Mouse (Mus musculus) cortical plate, adult 2 months (tissue): ENCODE measurements around the gene Polr2c. TPM values are rescaled to one million over a fixed set of nuclear protein-coding genes. Genes with fewer than 3 reads are reported as not detected.
"Not testable (repeated sequence)": the region's sequence is repeated elsewhere in the genome, so short reads cannot be mapped to it uniquely, and the experiment has no call there.

ENCODE experiments used
- H3K27ac ChIP-seq: fragments of 200-500 bp; 2 replicates; pipeline ENCODE4 v1.5.1; 2012; ENCODE audit warnings: low read length, control low read depth, inconsistent platforms; ENCODE audit not compliant: insufficient read depth
- H3K4me1 ChIP-seq: fragments of 200-500 bp; 2 replicates; pipeline ENCODE4 v1.6.1; 2011; ENCODE audit warnings: low read length; ENCODE audit not compliant: control insufficient read depth, insufficient read depth
- H3K4me3 ChIP-seq: fragments of 200-500 bp; 2 replicates; pipeline ENCODE4 v1.5.1; 2011; ENCODE audit warnings: mild to moderate bottlenecking, low read length, control low read depth; ENCODE audit not compliant: insufficient read depth
- CTCF ChIP-seq: fragments of 200-500 bp; IDR thresholded peaks from 2 replicates; pipeline ENCODE4 v1.5.1; 2011; ENCODE audit warnings: mild to moderate bottlenecking, control low read depth, low read length; ENCODE audit not compliant: insufficient read depth; ENCODE audit errors: extremely low read depth
- POLR2A ChIP-seq: fragments of 200-500 bp; IDR thresholded peaks from 2 replicates; pipeline ENCODE4 v1.6.1; 2011; ENCODE audit warnings: mild to moderate bottlenecking, low read length, control low read depth; ENCODE audit not compliant: insufficient read depth; ENCODE audit errors: extremely low read depth
- polyA plus RNA-seq: library from polyadenylated mRNA; depleted of rRNA; stranded (reverse); fragments of >200 nt; gene quantifications from 2 replicates; pipeline ENCODE4 v1.2.3, GENCODE M21; 2012

Polr2c gene
- polyA plus RNA-seq, 1 experiment = 108 TPM

DNA sequence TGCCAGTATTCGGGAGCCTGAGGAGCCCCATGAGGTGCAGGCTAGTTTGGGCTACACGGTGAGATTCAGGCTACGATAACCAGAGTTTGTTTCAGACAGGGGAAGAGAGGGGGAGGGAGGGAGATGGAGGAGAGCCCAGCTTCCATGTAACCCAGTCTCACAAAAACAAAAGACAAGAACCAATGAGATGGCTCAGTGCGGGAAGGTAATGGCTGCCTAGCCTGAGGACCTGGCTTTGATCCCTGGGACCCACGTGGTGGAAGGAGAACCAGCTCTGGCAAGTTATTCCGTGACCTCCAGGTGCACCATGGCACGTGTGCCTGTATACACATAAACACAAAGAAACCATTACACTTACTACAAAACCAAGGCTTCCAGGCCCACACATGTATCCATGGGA, 36.7 kb upstream of the Polr2c start:
- Histone ChIP-seq H3K27ac (no peak overlapping the region), H3K4me3 (no peak overlapping the region), H3K4me1 (no peaks in the 10 kb centered on the region)
- TF ChIP-seq POLR2A = no peak
- TF ChIP-seq CTCF = no peak

DNA sequence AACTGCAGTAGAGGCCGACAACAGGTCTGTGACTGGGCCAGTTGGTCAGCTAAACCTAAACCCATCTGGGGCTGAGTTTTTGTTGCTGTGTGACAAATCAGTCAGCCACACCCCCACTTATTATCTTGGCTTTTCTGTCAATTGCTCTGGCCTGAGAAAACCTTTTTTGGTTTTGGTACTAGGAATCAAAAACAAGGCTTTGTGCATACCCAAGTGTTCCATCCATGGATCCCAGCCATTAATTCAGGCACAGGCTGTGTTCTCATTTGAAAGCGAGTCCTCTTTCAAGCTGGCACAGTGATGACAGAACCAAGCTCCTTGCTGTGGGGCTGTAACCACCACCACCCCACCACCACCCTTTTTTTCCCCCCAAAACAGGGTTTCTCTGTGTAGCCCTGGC, 35.9 kb upstream of the Polr2c start:
- H3K4me1 ChIP-seq = no peaks in the 10 kb centered on the region
- TF ChIP-seq CTCF = no peak
- no peak for TF ChIP-seq POLR2A
- no peak overlapping the region for H3K27ac ChIP-seq
- no peak overlapping the region for H3K4me3 ChIP-seq

DNA sequence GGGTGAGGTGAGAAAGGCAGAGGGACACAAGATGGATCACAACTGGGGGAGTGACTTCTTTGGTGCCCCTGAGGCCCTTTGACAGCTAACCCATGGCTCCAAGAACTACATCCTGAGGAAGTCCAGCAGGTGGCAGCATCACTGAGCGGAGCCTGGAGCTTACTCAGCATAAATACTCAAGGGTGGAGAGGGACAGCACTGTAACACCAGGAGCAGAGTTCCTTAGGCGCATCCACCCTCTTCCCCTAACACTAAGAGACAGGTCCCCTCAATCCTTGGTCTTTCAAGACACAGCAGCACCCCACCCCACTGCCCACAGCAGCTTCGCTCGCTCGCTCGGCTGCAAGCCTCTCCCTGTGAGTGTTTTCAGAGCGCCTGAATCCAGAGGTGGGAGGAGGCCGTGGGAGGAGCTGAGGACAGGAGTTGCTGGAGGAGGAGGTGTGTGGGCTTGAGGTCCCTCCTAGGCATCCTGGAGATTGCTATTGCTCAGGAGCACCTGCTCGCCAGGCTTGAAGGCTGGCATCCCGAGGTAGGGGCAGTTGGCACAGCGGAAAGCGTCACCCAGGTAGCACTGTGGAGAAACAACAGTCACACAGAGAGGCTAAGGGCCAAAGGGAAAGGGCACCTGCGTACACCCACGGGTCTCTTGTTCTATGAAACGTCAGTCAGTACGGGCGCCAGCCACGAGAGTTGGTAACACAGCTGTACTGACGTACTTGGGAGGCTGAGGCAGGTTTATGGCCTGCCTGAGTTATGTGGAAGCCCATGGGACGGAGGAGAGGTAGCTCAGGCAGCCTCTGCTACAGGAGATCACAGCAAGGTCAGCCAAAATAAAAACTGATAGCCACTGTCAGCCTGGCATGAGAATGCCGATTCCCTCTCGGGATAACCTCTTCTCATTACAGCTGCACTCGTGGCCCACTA, 34.4 kb upstream of the Polr2c start:
- Histone ChIP-seq H3K4me1 (no peaks in the 10 kb centered on the region), H3K4me3 (no peak overlapping the region), H3K27ac (no peak overlapping the region)
- TF ChIP-seq CTCF = peak; percentile 75
- no peak for TF ChIP-seq POLR2A

DNA sequence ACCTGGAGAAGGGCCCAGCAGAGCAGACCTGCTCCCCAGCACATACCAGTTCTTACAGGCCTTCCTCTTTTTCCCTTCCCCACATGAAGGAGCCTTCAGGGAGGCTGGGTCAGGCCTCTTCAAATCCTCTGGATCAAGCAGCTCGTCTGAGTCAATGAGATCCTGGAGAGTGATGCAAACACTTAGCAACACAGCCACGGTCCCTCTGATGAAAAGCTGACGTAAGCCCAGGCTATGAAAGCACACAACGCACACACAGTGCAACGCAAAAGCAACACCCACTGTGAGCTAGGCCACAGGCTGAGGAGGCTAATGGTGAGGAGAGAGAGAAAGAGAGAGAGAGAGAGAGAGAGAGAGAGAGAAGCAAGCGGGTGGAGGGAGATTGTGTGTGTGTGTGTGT, 32.1 kb upstream of the Polr2c start:
- Histone ChIP-seq H3K4me3 (no peak overlapping the region), H3K27ac (no peak overlapping the region), H3K4me1 (no peaks in the 10 kb centered on the region)
- TF ChIP-seq POLR2A (no peak), CTCF (no peak)

DNA sequence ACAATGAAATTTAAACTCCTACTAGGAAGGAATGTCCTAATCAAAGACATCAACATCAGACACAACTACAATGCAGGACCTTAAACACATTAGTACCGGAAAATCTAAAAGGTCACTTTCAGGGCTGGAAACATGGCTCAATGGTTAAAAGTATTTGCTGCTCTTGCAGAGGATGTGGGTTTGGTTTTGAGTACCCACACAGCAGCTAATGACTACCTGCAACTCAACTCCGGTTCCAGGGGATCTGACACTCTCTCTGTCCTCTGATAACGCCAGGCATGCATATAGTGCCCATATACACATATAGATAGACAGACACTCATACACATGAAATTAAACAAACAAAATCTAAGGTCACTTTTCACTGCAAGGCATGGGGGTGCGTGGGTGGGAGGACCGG, 31.0 kb upstream of the Polr2c start:
- Histone ChIP-seq H3K4me1 (no peaks in the 10 kb centered on the region), H3K4me3 (no peak overlapping the region), H3K27ac (no peak overlapping the region)
- no peak for TF ChIP-seq CTCF
- no peak for TF ChIP-seq POLR2A

DNA sequence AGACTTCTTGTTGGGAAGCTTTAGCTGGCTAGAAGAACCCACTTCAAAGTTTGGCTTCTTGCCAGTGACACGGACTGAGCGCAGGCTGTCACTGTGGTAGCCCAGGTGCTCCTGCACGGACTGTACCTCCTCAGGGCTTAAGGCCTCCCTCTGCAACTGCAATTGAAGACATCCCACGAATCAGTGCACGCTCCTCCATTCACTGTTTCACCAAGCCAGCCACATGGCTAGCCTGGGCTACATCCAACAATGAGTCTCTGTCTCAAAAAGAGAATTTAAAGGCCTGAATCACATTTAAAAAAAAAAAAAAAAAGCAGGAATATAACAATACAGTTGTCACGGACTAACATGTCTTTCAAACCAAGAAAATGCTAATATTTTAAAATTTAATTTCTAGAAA, 29.0 kb upstream of the Polr2c start:
- H3K4me1 ChIP-seq = peaks cover 3% of the 10 kb centered on the region; the same call in 1 of the 2 replicates
- H3K4me3 ChIP-seq = no peak overlapping the region
- H3K27ac ChIP-seq = no peak overlapping the region
- no peak for TF ChIP-seq CTCF
- no peak for TF ChIP-seq POLR2A

DNA sequence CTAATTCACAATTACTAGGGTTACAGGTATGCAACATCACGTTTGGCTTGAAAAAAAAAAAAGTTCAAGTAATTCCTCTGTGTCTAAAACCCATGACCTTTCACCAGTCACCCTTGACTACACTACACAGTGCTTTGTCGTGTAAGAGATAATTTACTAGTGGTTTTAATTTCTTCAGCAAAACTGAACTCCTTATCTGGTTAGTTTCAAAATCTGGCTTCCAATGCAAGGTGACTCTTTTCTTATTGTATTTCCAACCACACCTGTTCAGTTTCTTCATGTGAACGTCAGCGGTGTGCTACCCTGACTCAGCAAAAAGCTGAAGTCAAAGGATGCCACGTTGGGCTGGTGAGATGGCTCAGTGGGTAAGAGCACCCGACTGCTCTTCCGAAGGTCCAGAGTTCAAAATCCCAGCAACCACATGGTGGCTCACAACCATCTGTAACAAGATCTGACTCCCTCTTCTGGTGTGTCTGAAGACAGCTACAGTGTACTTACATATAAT, 23.3 kb upstream of the Polr2c start:
- peaks cover 11% of the 10 kb centered on the region for H3K4me1 ChIP-seq
- not testable (repeated sequence) for H3K4me3 ChIP-seq, H3K27ac ChIP-seq

DNA sequence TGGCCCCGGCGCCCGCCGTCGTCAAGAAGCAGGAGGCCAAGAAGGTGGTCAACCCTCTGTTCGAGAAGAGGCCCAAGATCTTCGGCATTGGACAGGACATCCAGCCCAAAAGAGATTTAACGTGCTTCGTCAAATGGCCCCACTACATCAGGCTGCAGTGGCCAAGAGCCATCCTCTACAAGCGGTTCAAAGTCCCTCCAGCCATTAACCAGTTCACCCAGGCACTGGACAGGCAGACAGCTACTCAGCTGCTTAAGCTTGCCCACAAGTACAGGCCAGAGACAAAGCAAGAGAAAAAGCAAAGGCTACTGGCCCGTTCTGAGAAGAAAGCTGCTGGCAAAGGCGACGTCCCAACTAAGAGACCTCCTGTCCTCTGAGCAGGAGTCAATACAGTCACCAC, 21.5 kb upstream of the Polr2c start:
- not testable (repeated sequence) for H3K4me3 ChIP-seq, H3K27ac ChIP-seq
- peaks cover 11% of the 10 kb centered on the region for H3K4me1 ChIP-seq

DNA sequence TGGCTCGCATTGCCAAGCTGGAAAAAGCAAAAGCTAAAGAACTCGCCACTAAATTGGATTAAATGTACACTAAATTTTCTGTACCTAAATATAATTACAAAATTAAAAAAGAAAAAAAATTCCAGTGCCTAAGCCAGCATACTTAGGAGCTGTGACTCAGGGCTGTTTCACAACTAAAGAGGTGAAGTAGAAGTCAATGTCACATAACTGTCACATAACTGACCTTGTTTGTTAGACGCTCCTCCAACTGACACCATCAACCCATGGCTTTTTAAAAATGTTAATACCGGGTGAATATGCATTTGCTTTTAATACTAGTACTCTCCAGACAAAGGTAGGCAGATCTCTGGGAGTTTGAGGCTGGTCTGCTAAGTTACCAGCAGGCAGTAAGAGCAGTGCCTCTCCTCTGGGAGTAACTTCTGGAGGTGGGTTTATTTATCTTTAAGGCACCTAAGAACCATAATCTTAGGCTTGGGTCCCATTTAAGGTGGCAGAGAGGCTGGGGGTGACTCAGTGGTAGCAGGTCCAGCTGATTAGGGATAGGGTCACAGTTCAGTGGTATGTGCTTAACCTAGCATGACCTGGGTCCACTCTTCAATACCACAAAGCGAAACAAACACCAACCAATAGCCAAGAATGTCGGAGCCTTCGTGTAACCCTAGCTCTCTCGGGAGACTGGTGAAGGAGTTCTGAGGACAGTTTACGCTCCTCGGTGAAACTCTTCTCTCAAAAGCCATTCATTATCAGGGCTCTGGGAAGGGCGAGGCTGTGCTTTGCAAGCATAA, 20.6 kb upstream of the Polr2c start:
- no peak overlapping the region for H3K27ac ChIP-seq
- H3K4me3 ChIP-seq = no peak overlapping the region
- TF ChIP-seq CTCF = no peak
- peaks cover 11% of the 10 kb centered on the region for H3K4me1 ChIP-seq
